Mouse (Mus musculus) G1E (cell line): ENCODE data around the gene Tsr1. TPM values are rescaled to one million over a fixed set of nuclear protein-coding genes. Genes with fewer than 3 reads are reported as not detected.
A peak's percentile ranks its signal among the peaks of the same experiment; 100 is the strongest.

Experiments
- ATAC-seq: 2 replicates; pipeline ENCODE4 v1.8.0; 2016; ENCODE audit warnings: mild to moderate bottlenecking; ENCODE audit not compliant: insufficient number of reproducible peaks, poor library complexity, low FRiP score, severe bottlenecking; ENCODE audit errors: extremely low read depth
- DNase-seq: peaks from one replicate; pipeline ENCODE4 v3.0.0; 2012; ENCODE audit warnings: low spot score
- H3K27me3 ChIP-seq: 2 replicates; pipeline ENCODE4 v1.6.1; 2012; ENCODE audit warnings: mild to moderate bottlenecking, low read length, inconsistent platforms; ENCODE audit not compliant: insufficient read depth
- H3K36me3 ChIP-seq: replicated peaks from 2 replicates; pipeline ENCODE3; 2012; ENCODE audit warnings: mild to moderate bottlenecking, inconsistent platforms
- H3K4me1 ChIP-seq: 2 replicates; pipeline ENCODE4 v1.6.1; 2012; ENCODE audit warnings: low read depth, low read length, inconsistent platforms, mixed read lengths; ENCODE audit not compliant: insufficient read depth
- H3K4me3 ChIP-seq: 2 replicates; pipeline ENCODE4 v1.5.1; 2012; ENCODE audit warnings: low read depth, mild to moderate bottlenecking, inconsistent platforms, low read length, moderate library complexity, mixed read lengths
- H3K9me3 ChIP-seq: replicated peaks from 2 replicates; pipeline ENCODE4 v1.6.1; 2012; ENCODE audit warnings: inconsistent platforms
- CTCF ChIP-seq: IDR thresholded peaks from 2 replicates; pipeline ENCODE4 v1.5.1; 2012; ENCODE audit warnings: low read depth, low read length, inconsistent platforms, mixed read lengths
- GATA1 ChIP-seq: IDR thresholded peaks from 2 replicates; pipeline ENCODE4 v1.6.1; 2012; ENCODE audit warnings: borderline replicate concordance, low read length, inconsistent platforms, mixed read lengths
- GATA2 ChIP-seq: IDR thresholded peaks from 2 replicates; pipeline ENCODE4 v1.6.1; 2012; ENCODE audit warnings: low read depth, low read length, inconsistent platforms, borderline replicate concordance
- POLR2AphosphoS5 ChIP-seq: IDR thresholded peaks from 2 replicates; pipeline ENCODE4 v1.6.1; 2012; ENCODE audit warnings: low read depth, low read length, inconsistent platforms; ENCODE audit not compliant: insufficient replicate concordance
- TAL1 ChIP-seq: conservative IDR thresholded peaks from 2 replicates; pipeline ENCODE4 v1.6.1; 2012; ENCODE audit warnings: low read depth, low read length, inconsistent platforms, mixed read lengths
- polyA plus RNA-seq: library from polyadenylated mRNA; stranded (reverse); fragments of >175 nt; gene quantifications from 2 replicates; pipeline ENCODE4 v1.2.3, GENCODE M21; 2012
- total RNA-seq, 2 experiments: library from RNA; stranded (forward) in 1 of 2; stranded (reverse) in 1 of 2; fragments of 200-1000 nt in 1 of 2; fragments of >200 nt in 1 of 2; fragmentation: Nextera tagmentation in 1 of 2; gene quantifications; 2 replicates each; pipeline ENCODE4 v1.2.3; 2014 to 2017

Gene Tsr1
- total and polyA plus RNA-seq, 3 experiments = 38.4 to 74.6 (median 41.2) TPM

GRCm38 (mm10) chr11:74908618-74909399, 10.9 kb downstream of the Tsr1 start:
- Histone ChIP-seq H3K4me1 (peaks cover 16% of the 10 kb centered on the region), H3K9me3 (no peaks in the 10 kb centered on the region), H3K36me3 (peaks cover 77% of the 10 kb centered on the region), H3K27me3 (no peaks in the 10 kb centered on the region), H3K4me3 (no peak overlapping the region)
- TF ChIP-seq TAL1 (no peak), GATA1 (no peak), POLR2AphosphoS5 (no peak), GATA2 (no peak), CTCF (no peak)
- DNase-seq (no peak), ATAC-seq (no peak)

- TF ChIP-seq TAL1 (no peak), GATA2 (no peak), POLR2AphosphoS5 (no peak), CTCF (no peak), GATA1 (no peak)
- DNase-seq = no peak
These were observed 12.1 kb downstream of the Tsr1 start for GRCm38 (mm10) chr11:74909978-74910377.

GRCm38 (mm10) chr11:74912492-74912891, 14.6 kb downstream of the Tsr1 start:
- no peak for DNase-seq
- Histone ChIP-seq H3K36me3 (peaks cover 46% of the 10 kb centered on the region), H3K27me3 (no peaks in the 10 kb centered on the region), H3K4me1 (peaks cover 2% of the 10 kb centered on the region; the same call in 1 of the 2 replicates), H3K4me3 (no peak overlapping the region), H3K9me3 (no peaks in the 10 kb centered on the region)
- no peak for ATAC-seq
- no peak for TF ChIP-seq POLR2AphosphoS5
- TF ChIP-seq GATA2 = no peak
- no peak for TF ChIP-seq CTCF
- TF ChIP-seq TAL1 = no peak
- no peak for TF ChIP-seq GATA1

More at GRCm38 (mm10) chr11:74909978-74910377, 12.1 kb downstream of the Tsr1 start:
- Histone ChIP-seq H3K36me3 (peaks cover 65% of the 10 kb centered on the region), H3K4me1 (peaks cover 10% of the 10 kb centered on the region; the same call in 1 of the 2 replicates), H3K4me3 (no peak overlapping the region), H3K9me3 (no peaks in the 10 kb centered on the region), H3K27me3 (no peaks in the 10 kb centered on the region)
- ATAC-seq = no peak

- Histone ChIP-seq H3K4me3 (no peak overlapping the region), H3K9me3 (no peaks in the 10 kb centered on the region), H3K4me1 (peaks cover 7% of the 10 kb centered on the region; the same call in 1 of the 2 replicates), H3K27me3 (no peaks in the 10 kb centered on the region), H3K36me3 (peaks cover 47% of the 10 kb centered on the region)
- TF ChIP-seq GATA2 (no peak), TAL1 (no peak), POLR2AphosphoS5 (no peak), GATA1 (no peak), CTCF (no peak)
- DNase-seq (no peak), ATAC-seq (no peak)
These were observed 21.4 kb downstream of the Tsr1 start for GRCm38 (mm10) chr11:74919249-74919648.

GRCm38 (mm10) chr11:74924149-74924548, 26.3 kb downstream of the Tsr1 start:
- no peaks in the 10 kb centered on the region for H3K9me3 ChIP-seq
- DNase-seq = no peak
- no peaks in the 10 kb centered on the region for H3K27me3 ChIP-seq
- peaks cover 28% of the 10 kb centered on the region for H3K36me3 ChIP-seq
- no peak overlapping the region for H3K4me3 ChIP-seq
- no peak for ATAC-seq
- TF ChIP-seq GATA2 = no peak
- TF ChIP-seq CTCF = no peak
- no peak for TF ChIP-seq POLR2AphosphoS5
- no peak for TF ChIP-seq GATA1
- no peak for TF ChIP-seq TAL1
- peaks cover 21% of the 10 kb centered on the region for H3K4me1 ChIP-seq

- DNase-seq = peak; percentile 82
- H3K4me1 ChIP-seq = peaks cover 27% of the 10 kb centered on the region
- no peaks in the 10 kb centered on the region for H3K9me3 ChIP-seq
- TF ChIP-seq POLR2AphosphoS5 (no peak), TAL1 (no peak), GATA1 (no peak), CTCF (no peak), GATA2 (no peak)
- ATAC-seq = peak; percentile 71; the same call in 1 of the 2 replicates
- peaks cover 29% of the 10 kb centered on the region for H3K36me3 ChIP-seq
- H3K4me3 ChIP-seq = peak within 1 kb of the TSS; percentile 92
- no peaks in the 10 kb centered on the region for H3K27me3 ChIP-seq
These were observed 27.9 kb downstream of the Tsr1 start, which contains the start of the genes Smg6 and Srr for GRCm38 (mm10) chr11:74925577-74926387. Gene Smg6 (plus strand): TSS chr11:74925823. Gene Srr (minus strand): TSS chr11:74925948.
